Mouse (Mus musculus): ENCODE measurements around the gene Slc25a19. TPM values are rescaled to one million over a fixed set of nuclear protein-coding genes. Genes with fewer than 3 reads are reported as not detected.

Slc25a19 gene
- polyA plus RNA-seq (2017; shearing (Covaris generic)), result 86.8 TPM

GRCm38 (mm10) chr11:115627705-115628464 lies at the start of gene Slc25a19:
Gene Slc25a19 (minus strand): TSS chr11:115628295.

GRCm38 (mm10) chr11:115612410-115613137 lies 15.5 kb downstream of the Slc25a19 start, which contains the start of gene Mif4gd:
Gene Mif4gd (minus strand): TSS chr11:115612969.

GRCm38 (mm10) chr11:115603476-115604303 lies 24.4 kb downstream of the Slc25a19 start, which contains the start of the genes Mrps7 and Gga3:
Gene Mrps7 (plus strand): TSS chr11:115603925.
Gene Gga3 (minus strand): TSS chr11:115604051.

Other genes with a start within 250 kb of the Slc25a19 start
- gene Cdr2l, start 246.4 kb downstream of the Slc25a19 start, polyA plus RNA-seq (2017; shearing (Covaris generic)), result not detected
- 162 TPM for gene Mrpl58, start 224.5 kb downstream of the Slc25a19 start, polyA plus RNA-seq (2017; shearing (Covaris generic))
- 711 TPM for gene Atp5h, start 208.3 kb downstream of the Slc25a19 start, polyA plus RNA-seq (2017; shearing (Covaris generic))
- 4.6 TPM for gene Kctd2, start 208.2 kb downstream of the Slc25a19 start, polyA plus RNA-seq (2017; shearing (Covaris generic))
- gene Trim80, start 187.8 kb downstream of the Slc25a19 start, polyA plus RNA-seq (2017; shearing (Covaris generic)), result not detected
- 11.0 TPM for gene Slc16a5, start 165.8 kb downstream of the Slc25a19 start, polyA plus RNA-seq (2017; shearing (Covaris generic))
- 120 TPM for gene Armc7, start 152.6 kb downstream of the Slc25a19 start, polyA plus RNA-seq (2017; shearing (Covaris generic))
- 367 TPM for gene Nt5c, start 136.4 kb downstream of the Slc25a19 start, polyA plus RNA-seq (2017; shearing (Covaris generic))
- gene Jpt1, start 113.9 kb downstream of the Slc25a19 start, polyA plus RNA-seq (2017; shearing (Covaris generic)), result 685 TPM
- gene Sumo2, start 92.0 kb downstream of the Slc25a19 start, polyA plus RNA-seq (2017; shearing (Covaris generic)), result 796 TPM
- 102 TPM for gene Nup85, start 63.9 kb downstream of the Slc25a19 start, polyA plus RNA-seq (2017; shearing (Covaris generic))
- gene Mrps7, start 24.4 kb downstream of the Slc25a19 start, polyA plus RNA-seq (2017; shearing (Covaris generic)), result 71.9 TPM
- 67.8 TPM for gene Gga3, start 24.2 kb downstream of the Slc25a19 start, polyA plus RNA-seq (2017; shearing (Covaris generic))
- 228 TPM for gene Mif4gd, start 15.3 kb downstream of the Slc25a19 start, polyA plus RNA-seq (2017; shearing (Covaris generic))
- 12.8 TPM for gene Grb2, start 80.3 kb upstream of the Slc25a19 start, polyA plus RNA-seq (2017; shearing (Covaris generic))
- 42.6 TPM for gene Tmem94, start 137.1 kb upstream of the Slc25a19 start, polyA plus RNA-seq (2017; shearing (Covaris generic))
- 4.2 TPM for gene Caskin2, start 185.3 kb upstream of the Slc25a19 start, polyA plus RNA-seq (2017; shearing (Covaris generic))
- gene Tsen54, start 186.4 kb upstream of the Slc25a19 start, polyA plus RNA-seq (2017; shearing (Covaris generic)), result 25.6 TPM
- 39.3 TPM for gene Llgl2, start 195.8 kb upstream of the Slc25a19 start, polyA plus RNA-seq (2017; shearing (Covaris generic))
- not detected for gene Myo15b, start 230.1 kb upstream of the Slc25a19 start, polyA plus RNA-seq (2017; shearing (Covaris generic))